Mouse (Mus musculus): Measurements from ENCODE around the gene Ccdc88c.

The Ccdc88c gene

GRCm38 (mm10) chr12:101019031-101019430 lies 9.8 kb downstream of the Ccdc88c start:
- in situ Hi-C loops (cut with MboI, MseI), result loop anchor here (25.0 kb wide), 1 partner anchor 1668 kb away; no protein-coding TSS in a partner anchor

- in situ Hi-C loops (cut with MboI, MseI), result loop anchor here (25.0 kb wide), 1 partner anchor 1669 kb away; no protein-coding TSS in a partner anchor
These were observed 10.9 kb downstream of the Ccdc88c start for GRCm38 (mm10) chr12:101017971-101018371.

GRCm38 (mm10) chr12:101016412-101016928 lies 12.4 kb downstream of the Ccdc88c start:
- in situ Hi-C loops (cut with MboI, MseI), result loop anchor here (25.0 kb wide), 1 partner anchor 1671 kb away; no protein-coding TSS in a partner anchor

GRCm38 (mm10) chr12:101015926-101016325 lies 12.9 kb downstream of the Ccdc88c start:
- in situ Hi-C loops (cut with MboI, MseI), result loop anchor here (25.0 kb wide), 1 partner anchor 1671 kb away; no protein-coding TSS in a partner anchor

- in situ Hi-C loops (cut with MboI, MseI), result loop anchor here (25.0 kb wide), 1 partner anchor 1672 kb away; no protein-coding TSS in a partner anchor
These were observed 13.7 kb downstream of the Ccdc88c start for GRCm38 (mm10) chr12:101015165-101015560.

- in situ Hi-C loops (cut with MboI, MseI), result loop anchor here (25.0 kb wide), 1 partner anchor 1673 kb away; no protein-coding TSS in a partner anchor
These were observed 14.2 kb downstream of the Ccdc88c start for GRCm38 (mm10) chr12:101014549-101015164.

- in situ Hi-C loops (cut with MboI, MseI), result loop anchor here (25.0 kb wide), 1 partner anchor 1674 kb away; no protein-coding TSS in a partner anchor
These were observed 15.2 kb downstream of the Ccdc88c start for GRCm38 (mm10) chr12:101013668-101014067.

GRCm38 (mm10) chr12:101013078-101013665 lies 15.7 kb downstream of the Ccdc88c start:
- in situ Hi-C loops (cut with MboI, MseI), result loop anchor here (25.0 kb wide), 1 partner anchor 1674 kb away; no protein-coding TSS in a partner anchor

- in situ Hi-C loops (cut with MboI, MseI), result loop anchor here (25.0 kb wide), 1 partner anchor 1675 kb away; no protein-coding TSS in a partner anchor
These were observed 16.4 kb downstream of the Ccdc88c start for GRCm38 (mm10) chr12:101012197-101013077.

- in situ Hi-C loops (cut with MboI, MseI), result loop anchor here (25.0 kb wide), 1 partner anchor 1676 kb away; no protein-coding TSS in a partner anchor
These were observed 17.8 kb downstream of the Ccdc88c start for GRCm38 (mm10) chr12:101011017-101011416.

GRCm38 (mm10) chr12:101010148-101010920 lies 18.5 kb downstream of the Ccdc88c start:
- in situ Hi-C loops (cut with MboI, MseI), result loop anchor here (25.0 kb wide), 1 partner anchor 1677 kb away; no protein-coding TSS in a partner anchor

- in situ Hi-C loops (cut with MboI, MseI), result loop anchor here (5.0 to 25.0 kb wide), 2 partner anchors 822 to 1678 kb away; no protein-coding TSS in a partner anchor
These were observed 19.6 kb downstream of the Ccdc88c start for GRCm38 (mm10) chr12:101009225-101009624.

- in situ Hi-C loops (cut with MboI, MseI), result loop anchor here (5.0 to 25.0 kb wide), 2 partner anchors 821 to 1679 kb away; no protein-coding TSS in a partner anchor
These were observed 20.2 kb downstream of the Ccdc88c start for GRCm38 (mm10) chr12:101008648-101009047.

- in situ Hi-C loops (cut with MboI, MseI), result loop anchor here (5.0 to 25.0 kb wide), 2 partner anchors 821 to 1679 kb away; no protein-coding TSS in a partner anchor
These were observed 20.8 kb downstream of the Ccdc88c start for GRCm38 (mm10) chr12:101007968-101008481.

- in situ Hi-C loops (cut with MboI, MseI), result loop anchor here (5.0 to 25.0 kb wide), 2 partner anchors 820 to 1680 kb away; no protein-coding TSS in a partner anchor
These were observed 21.4 kb downstream of the Ccdc88c start for GRCm38 (mm10) chr12:101007427-101007826.

- in situ Hi-C loops (cut with MboI, MseI), result loop anchor here (5.0 to 25.0 kb wide), 2 partner anchors 819 to 1681 kb away; no protein-coding TSS in a partner anchor
These were observed 23.0 kb downstream of the Ccdc88c start for GRCm38 (mm10) chr12:101005665-101006420.

- in situ Hi-C loops (cut with MboI, MseI), result loop anchor here (5.0 to 25.0 kb wide), 2 partner anchors 818 to 1682 kb away; no protein-coding TSS in a partner anchor
These were observed 23.9 kb downstream of the Ccdc88c start for GRCm38 (mm10) chr12:101004982-101005381.

GRCm38 (mm10) chr12:101002801-101003513 lies 25.9 kb downstream of the Ccdc88c start:
- in situ Hi-C loops (cut with MboI, MseI), result loop anchor here (25.0 kb wide), 1 partner anchor 1684 kb away; no protein-coding TSS in a partner anchor

All from regulatory T cell (primary cell).